Mouse (Mus musculus): ENCODE results near the gene Cers2. TPM values are rescaled to one million over a fixed set of nuclear protein-coding genes. Genes with fewer than 3 reads are reported as not detected.

The Cers2 gene
- polyA plus RNA-seq, 1 experiment from 2014 or later = 97.1 TPM

DNA sequence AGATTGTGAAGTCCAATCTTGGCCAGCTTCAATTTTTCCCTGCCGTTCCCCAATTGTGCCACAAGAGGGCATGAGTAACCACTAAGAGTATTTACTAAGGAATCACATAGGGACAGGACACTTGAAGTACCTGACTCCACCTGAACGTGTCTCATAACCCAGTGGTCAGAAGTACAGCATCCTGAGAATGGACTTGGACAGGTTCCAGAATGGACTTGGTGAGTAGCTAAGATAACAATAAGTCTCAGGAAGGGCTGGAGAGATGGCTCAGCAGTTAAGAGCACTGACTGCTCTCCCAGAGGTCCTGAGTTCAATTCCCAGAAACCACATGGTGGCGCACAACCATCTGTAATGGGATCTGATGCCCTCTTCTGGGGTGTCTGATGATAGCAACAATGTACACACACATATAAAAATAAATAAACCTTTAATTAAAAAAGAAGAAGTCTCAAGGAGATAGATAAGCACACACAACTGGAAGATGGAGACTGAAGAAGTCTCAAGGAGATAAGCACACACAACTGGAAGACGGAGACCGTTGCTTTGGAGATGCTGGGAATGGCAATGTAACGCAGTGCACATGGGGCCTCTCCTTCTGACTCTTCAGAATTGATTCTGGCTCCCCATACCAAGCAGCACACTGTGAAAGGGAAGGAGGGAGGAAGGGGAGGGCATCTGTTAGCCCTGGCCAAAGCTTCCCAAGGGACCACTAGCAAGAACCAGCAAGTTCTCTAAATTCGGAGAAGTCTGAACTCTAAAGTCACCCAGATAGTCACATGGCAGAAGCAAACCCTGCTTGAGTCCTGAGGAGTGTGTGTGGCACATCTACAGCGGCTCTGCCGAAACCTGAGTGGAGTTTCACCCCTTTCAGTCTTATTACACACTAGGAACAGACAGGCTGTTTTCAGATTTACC, 3.4 kb upstream of the Cers2 start:
- H3K36me3 ChIP-seq (ENCODE audit: control insufficient read depth, insufficient read depth, low read length) = no peaks in the 10 kb centered on the region
- no peak overlapping the region for H3K4me2 ChIP-seq
- H3K27me3 ChIP-seq (ENCODE audit: control insufficient read depth, insufficient read depth, low read length) = no peaks in the 10 kb centered on the region
- ATAC-seq (ENCODE audit: low FRiP score) (no peak), DNase-seq (ENCODE audit: low spot score, missing footprints) (peak; percentile 97)
- 63% methylated on average over 9 of the region's 9 CpGs for WGBS
- no peak overlapping the region for H3K27ac ChIP-seq (ENCODE audit: low read depth, low read length)
- no peaks in the 10 kb centered on the region for H3K9me3 ChIP-seq (ENCODE audit: control insufficient read depth, low read length)
- H3K4me3 ChIP-seq (ENCODE audit: low read depth, low read length) = no peak overlapping the region
- no peak overlapping the region for H3K9ac ChIP-seq (ENCODE audit: low read length)
- peaks cover 6% of the 10 kb centered on the region for H3K4me1 ChIP-seq (ENCODE audit: control insufficient read depth, insufficient read depth, low read length)

DNA sequence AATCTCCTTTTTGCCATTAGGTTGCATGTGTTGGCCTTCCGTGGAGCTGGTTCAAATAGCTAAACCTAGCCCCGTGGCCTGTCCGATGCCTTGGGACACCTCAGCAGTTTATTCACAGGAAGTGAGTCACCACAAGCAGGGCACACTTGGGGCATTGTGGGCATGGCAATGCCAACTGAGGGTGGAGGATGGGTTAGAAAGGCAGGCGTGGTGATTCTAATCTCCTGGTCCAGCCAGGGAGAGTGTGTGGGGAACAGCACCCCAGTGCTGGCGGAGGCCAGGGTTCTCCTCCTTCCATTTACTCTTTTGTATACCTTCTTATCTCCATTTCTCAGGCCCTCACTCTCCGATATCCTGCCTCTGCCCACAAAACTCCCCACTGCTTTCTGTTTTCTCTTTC, 2.0 kb upstream of the Cers2 start:
- 81% methylated on average over 6 of the region's 6 CpGs for WGBS
- Histone ChIP-seq H3K4me2 (no peak overlapping the region), H3K4me1 (ENCODE audit: control insufficient read depth, insufficient read depth, low read length) (peaks cover 10% of the 10 kb centered on the region), H3K4me3 (ENCODE audit: low read depth, low read length) (no peak overlapping the region), H3K9ac (ENCODE audit: low read length) (no peak overlapping the region), H3K36me3 (ENCODE audit: control insufficient read depth, insufficient read depth, low read length) (no peaks in the 10 kb centered on the region), H3K9me3 (ENCODE audit: control insufficient read depth, low read length) (no peaks in the 10 kb centered on the region), H3K27me3 (ENCODE audit: control insufficient read depth, insufficient read depth, low read length) (no peaks in the 10 kb centered on the region), H3K27ac (ENCODE audit: low read depth, low read length) (no peak overlapping the region)
- ATAC-seq (ENCODE audit: low FRiP score) (no peak), DNase-seq (ENCODE audit: low spot score, missing footprints) (no peak)

DNA sequence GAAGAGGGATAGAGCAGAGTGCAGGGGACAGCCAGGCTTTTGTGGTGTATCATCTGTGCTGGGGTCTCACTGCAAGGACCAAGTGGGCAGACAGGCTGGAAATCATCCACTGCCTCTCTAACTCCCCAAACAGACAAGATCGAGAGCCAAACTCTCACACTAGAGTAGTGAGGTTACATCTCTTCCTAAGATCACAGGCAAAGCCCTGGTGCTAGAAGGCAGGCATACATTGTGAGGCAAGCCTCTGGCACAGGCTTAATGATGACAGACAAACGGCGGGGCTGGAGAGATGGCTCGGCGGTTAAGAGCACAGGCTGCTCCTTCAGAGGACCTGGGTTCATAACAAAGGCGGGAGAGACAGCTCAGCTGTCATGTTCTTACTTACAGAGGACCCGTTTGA, 1.1 kb upstream of the Cers2 start:
- no peak overlapping the region for H3K4me2 ChIP-seq
- no peak overlapping the region for H3K27ac ChIP-seq (ENCODE audit: low read depth, low read length)
- no peak overlapping the region for H3K9ac ChIP-seq (ENCODE audit: low read length)
- H3K4me1 ChIP-seq (ENCODE audit: control insufficient read depth, insufficient read depth, low read length) = peaks cover 13% of the 10 kb centered on the region
- DNase-seq (ENCODE audit: low spot score, missing footprints) (no peak), ATAC-seq (ENCODE audit: low FRiP score) (no peak)
- H3K27me3 ChIP-seq (ENCODE audit: control insufficient read depth, insufficient read depth, low read length) = no peaks in the 10 kb centered on the region
- WGBS = 50% methylated on average over 7 of the region's 7 CpGs
- H3K4me3 ChIP-seq (ENCODE audit: low read depth, low read length) = no peak overlapping the region
- no peaks in the 10 kb centered on the region for H3K9me3 ChIP-seq (ENCODE audit: control insufficient read depth, low read length)
- H3K36me3 ChIP-seq (ENCODE audit: control insufficient read depth, insufficient read depth, low read length) = no peaks in the 10 kb centered on the region

DNA sequence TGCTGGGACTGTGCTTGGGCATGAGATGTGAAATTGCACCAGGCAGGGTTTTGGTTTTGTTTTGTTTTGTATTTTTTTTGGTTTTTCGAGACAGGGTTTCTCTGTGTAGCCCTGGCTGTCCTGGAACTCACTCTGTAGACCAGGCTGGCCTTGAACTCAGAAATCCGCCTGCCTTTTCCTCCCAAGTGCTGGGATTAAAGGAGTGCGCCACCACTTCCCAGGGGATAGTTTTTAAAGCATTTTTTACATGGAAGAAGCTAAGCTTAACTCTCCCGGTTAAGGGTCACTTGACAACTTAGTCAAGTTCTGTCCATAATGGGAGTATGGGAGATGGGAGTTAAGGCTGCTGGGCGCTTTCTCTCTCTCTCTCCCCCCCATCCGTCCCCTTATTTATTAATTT, 516 bp upstream of the Cers2 start:
- H3K27ac ChIP-seq (ENCODE audit: low read depth, low read length) = no peak overlapping the region
- no peak for ATAC-seq (ENCODE audit: low FRiP score)
- H3K9me3 ChIP-seq (ENCODE audit: control insufficient read depth, low read length) = no peaks in the 10 kb centered on the region
- peaks cover 13% of the 10 kb centered on the region for H3K4me1 ChIP-seq (ENCODE audit: control insufficient read depth, insufficient read depth, low read length)
- H3K36me3 ChIP-seq (ENCODE audit: control insufficient read depth, insufficient read depth, low read length) = no peaks in the 10 kb centered on the region
- peak overlapping the region; percentile 100 for H3K9ac ChIP-seq (ENCODE audit: low read length)
- H3K4me3 ChIP-seq (ENCODE audit: low read depth, low read length) = no peak overlapping the region
- H3K4me2 ChIP-seq = peak overlapping the region; percentile 83; the same call in 1 of the 2 replicates
- H3K27me3 ChIP-seq (ENCODE audit: control insufficient read depth, insufficient read depth, low read length) = no peaks in the 10 kb centered on the region
- 49% methylated on average over 6 of the region's 6 CpGs for WGBS
- DNase-seq (ENCODE audit: low spot score, missing footprints) = no peak

DNA sequence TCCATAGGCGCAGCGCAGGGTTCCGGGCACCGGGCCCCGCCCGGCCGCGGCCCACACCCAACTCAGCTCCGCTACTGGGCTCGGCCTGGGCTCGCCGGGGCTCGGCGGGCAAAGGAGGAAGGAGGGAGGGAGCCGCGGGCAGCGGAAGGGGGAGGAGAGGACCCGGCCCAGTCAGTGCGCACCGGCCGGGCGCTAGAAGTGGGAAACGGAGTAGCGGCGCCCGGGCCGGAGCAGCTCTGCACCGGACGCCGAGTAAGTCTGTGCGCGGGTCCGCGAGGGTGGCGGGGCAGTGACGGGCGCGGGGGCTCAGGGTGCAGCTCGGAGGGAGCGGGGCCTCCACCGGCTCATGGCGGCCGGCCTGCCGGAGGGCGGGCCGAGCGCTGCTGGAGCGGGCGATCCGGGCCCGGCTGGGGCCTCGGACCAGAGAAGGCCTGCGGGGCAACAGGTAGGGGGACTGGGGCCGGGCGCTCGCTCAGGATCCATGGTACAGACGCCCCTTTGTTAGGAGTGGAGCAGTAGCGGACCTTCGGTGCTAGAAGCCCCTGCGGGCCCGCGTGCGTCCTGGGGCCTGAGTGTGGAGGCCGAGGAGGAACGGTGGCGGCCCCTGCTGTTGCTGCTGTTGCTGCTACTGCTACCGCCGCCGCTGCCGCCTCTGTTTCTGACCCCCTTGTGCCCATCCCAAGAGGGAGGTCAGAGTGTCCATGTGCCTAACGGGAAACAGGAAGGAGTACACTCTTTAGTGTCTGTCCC, 678 bp downstream of the Cers2 start:
- ATAC-seq (ENCODE audit: low FRiP score) = peak; percentile 94
- WGBS = under 1% methylated on average over 67 of the region's 71 CpGs
- peaks cover 13% of the 10 kb centered on the region for H3K4me1 ChIP-seq (ENCODE audit: control insufficient read depth, insufficient read depth, low read length)

DNA sequence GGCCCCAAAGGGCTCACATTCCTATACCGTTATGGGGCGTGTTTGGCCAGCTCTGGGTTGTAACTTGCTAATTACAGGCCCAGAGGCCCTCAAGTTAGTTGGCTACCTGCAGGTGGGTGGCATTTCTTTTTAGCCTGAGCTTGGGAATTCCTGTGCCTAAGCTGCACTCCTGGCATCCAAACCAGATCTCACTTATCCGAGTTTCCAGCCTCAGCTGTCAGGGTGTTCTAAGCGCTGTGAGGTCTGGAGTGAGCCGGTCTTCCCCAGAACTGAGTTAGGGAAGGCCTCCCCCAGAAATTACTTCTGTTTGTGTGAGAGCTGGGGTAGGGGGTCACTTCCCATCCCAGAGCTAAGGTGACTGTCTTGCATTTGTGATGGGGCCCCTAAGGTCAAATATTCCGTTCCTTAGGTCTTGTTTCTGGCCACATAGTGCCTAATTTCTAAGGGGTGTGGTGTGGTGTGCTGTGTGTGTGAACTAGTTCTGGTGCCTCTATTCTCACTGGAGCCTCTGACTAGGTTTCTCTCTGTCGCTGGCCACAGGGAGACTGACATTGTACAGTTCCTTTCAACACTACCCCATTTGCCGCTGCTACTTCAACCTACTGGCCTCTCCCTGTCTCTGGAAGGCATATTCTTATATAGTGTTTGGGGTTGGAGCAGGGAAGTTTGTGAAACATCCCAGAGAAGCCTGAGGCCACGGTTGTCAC, 1.4 kb downstream of the Cers2 start:
- Histone ChIP-seq H3K9ac (ENCODE audit: low read length) (peak overlapping the region; percentile 100), H3K27ac (ENCODE audit: low read depth, low read length) (peak overlapping the region; percentile 90; the same call in 1 of the 2 replicates), H3K4me2 (peak overlapping the region; percentile 83), H3K36me3 (ENCODE audit: control insufficient read depth, insufficient read depth, low read length) (peaks cover 8% of the 10 kb centered on the region), H3K4me3 (ENCODE audit: low read depth, low read length) (peak overlapping the region; percentile 91), H3K9me3 (ENCODE audit: control insufficient read depth, low read length) (no peaks in the 10 kb centered on the region), H3K27me3 (ENCODE audit: control insufficient read depth, insufficient read depth, low read length) (no peaks in the 10 kb centered on the region), H3K4me1 (ENCODE audit: control insufficient read depth, insufficient read depth, low read length) (peaks cover 13% of the 10 kb centered on the region)
- WGBS = 17% methylated on average over 9 of the region's 9 CpGs
- DNase-seq (ENCODE audit: low spot score, missing footprints) = no peak
- no peak; the same call in 1 of the 2 replicates for ATAC-seq (ENCODE audit: low FRiP score)

More for the DNA sequence above, 678 bp downstream of the Cers2 start:
- Histone ChIP-seq H3K4me3 (ENCODE audit: low read depth, low read length) (peak overlapping the region; percentile 91), H3K9me3 (ENCODE audit: control insufficient read depth, low read length) (no peaks in the 10 kb centered on the region), H3K4me2 (peak overlapping the region; percentile 83), H3K27ac (ENCODE audit: low read depth, low read length) (peak overlapping the region; percentile 90), H3K27me3 (ENCODE audit: control insufficient read depth, insufficient read depth, low read length) (no peaks in the 10 kb centered on the region), H3K9ac (ENCODE audit: low read length) (peak overlapping the region; percentile 100), H3K36me3 (ENCODE audit: control insufficient read depth, insufficient read depth, low read length) (peaks cover 1% of the 10 kb centered on the region; the same call in 1 of the 2 replicates)
- peak; percentile 99 for DNase-seq (ENCODE audit: low spot score, missing footprints)

DNA sequence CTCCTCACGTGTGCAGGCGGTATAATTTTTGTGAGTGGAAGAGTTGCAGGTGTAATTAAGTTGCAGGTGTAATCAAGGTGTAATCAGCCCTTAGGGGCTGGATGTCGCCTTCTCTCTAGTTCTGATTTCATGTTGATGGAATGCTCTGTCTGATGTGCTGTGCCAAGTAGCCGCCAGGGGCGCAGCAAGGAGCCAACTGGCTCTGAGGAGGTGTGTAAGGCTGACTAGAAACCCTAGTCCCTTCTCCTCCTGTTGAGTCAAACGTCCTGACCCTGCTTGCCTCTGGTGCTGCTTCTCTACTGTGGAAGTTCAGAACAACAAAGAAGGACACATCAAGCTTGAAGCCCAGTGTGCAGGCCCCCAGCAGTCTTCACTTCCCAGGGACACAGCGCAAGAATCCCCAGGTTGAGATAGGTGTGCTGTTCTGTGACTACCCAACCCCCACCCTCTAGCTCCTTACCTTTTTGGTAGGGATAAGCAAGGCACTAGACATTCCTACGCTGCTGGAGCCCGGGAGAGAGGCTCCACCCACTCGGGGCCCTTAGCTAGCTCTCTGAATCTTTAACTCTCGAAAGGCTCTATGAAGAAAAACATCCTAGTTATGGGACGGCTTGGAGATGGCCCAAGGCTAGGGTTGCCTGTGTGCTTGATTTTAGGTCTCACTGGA, 3.0 kb downstream of the Cers2 start:
- Histone ChIP-seq H3K4me3 (ENCODE audit: low read depth, low read length) (no peak overlapping the region), H3K9ac (ENCODE audit: low read length) (no peak overlapping the region), H3K4me1 (ENCODE audit: control insufficient read depth, insufficient read depth, low read length) (peaks cover 13% of the 10 kb centered on the region), H3K27ac (ENCODE audit: low read depth, low read length) (no peak overlapping the region), H3K27me3 (ENCODE audit: control insufficient read depth, insufficient read depth, low read length) (no peaks in the 10 kb centered on the region), H3K9me3 (ENCODE audit: control insufficient read depth, low read length) (no peaks in the 10 kb centered on the region), H3K36me3 (ENCODE audit: control insufficient read depth, insufficient read depth, low read length) (peaks cover 21% of the 10 kb centered on the region), H3K4me2 (no peak overlapping the region)
- DNase-seq (ENCODE audit: low spot score, missing footprints) (peak; percentile 89), ATAC-seq (ENCODE audit: low FRiP score) (no peak)
- 23% methylated on average over 12 of the region's 12 CpGs for WGBS

DNA sequence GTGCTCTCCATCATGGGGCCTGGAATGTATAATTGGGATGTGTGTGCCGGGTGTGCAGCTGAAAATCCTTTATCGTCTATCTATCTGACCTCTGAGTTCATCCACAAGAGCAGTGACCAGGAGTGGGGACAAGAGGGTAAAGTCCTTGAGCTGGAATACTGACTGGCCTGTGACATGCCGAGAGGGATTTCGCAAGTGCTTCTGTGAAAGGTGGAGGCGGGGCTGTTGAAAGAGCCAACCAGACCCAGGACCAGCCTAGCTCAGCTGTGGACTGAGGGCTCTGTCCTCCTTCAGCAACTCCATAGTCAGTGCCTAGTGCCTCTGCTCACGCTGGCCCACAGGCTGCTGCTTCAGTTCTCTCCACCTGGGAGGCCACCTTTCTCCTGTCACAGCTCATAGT, 4.0 kb downstream of the Cers2 start:
- Histone ChIP-seq H3K4me2 (no peak overlapping the region), H3K27ac (ENCODE audit: low read depth, low read length) (no peak overlapping the region), H3K4me3 (ENCODE audit: low read depth, low read length) (no peak overlapping the region), H3K9me3 (ENCODE audit: control insufficient read depth, low read length) (no peaks in the 10 kb centered on the region), H3K27me3 (ENCODE audit: control insufficient read depth, insufficient read depth, low read length) (no peaks in the 10 kb centered on the region), H3K36me3 (ENCODE audit: control insufficient read depth, insufficient read depth, low read length) (peaks cover 29% of the 10 kb centered on the region), H3K9ac (ENCODE audit: low read length) (no peak overlapping the region), H3K4me1 (ENCODE audit: control insufficient read depth, insufficient read depth, low read length) (peaks cover 13% of the 10 kb centered on the region)
- ATAC-seq (ENCODE audit: low FRiP score) (no peak), DNase-seq (ENCODE audit: low spot score, missing footprints) (no peak)
- 38% methylated on average over 6 of the region's 6 CpGs for WGBS

Measured in midbrain, embryonic 11.5 days (tissue).